Mouse (Mus musculus): Measurements from ENCODE around the gene Prrt1.
A peak's percentile ranks its signal among the peaks of the same experiment; 100 is the strongest.

- no peak for TF ChIP-seq CTCF (IDR thresholded peaks at IDR 0.05; ENCODE audit: borderline replicate concordance, insufficient read depth, low read depth, low read length)
- TF ChIP-seq POLR2A (IDR thresholded peaks at IDR 0.05; ENCODE audit: borderline replicate concordance, insufficient read depth, low read length), result peak; percentile 66; the same call in 1 of the 2 replicates
Measured at GRCm38 (mm10) chr17:34591994-34592375, 37.3 kb upstream of the Prrt1 start.

Measured in cerebellum, adult 2 months (tissue).